Comparison of ENCODE assay signal across 7 mouse cellular contexts in the genomic region with DNA sequence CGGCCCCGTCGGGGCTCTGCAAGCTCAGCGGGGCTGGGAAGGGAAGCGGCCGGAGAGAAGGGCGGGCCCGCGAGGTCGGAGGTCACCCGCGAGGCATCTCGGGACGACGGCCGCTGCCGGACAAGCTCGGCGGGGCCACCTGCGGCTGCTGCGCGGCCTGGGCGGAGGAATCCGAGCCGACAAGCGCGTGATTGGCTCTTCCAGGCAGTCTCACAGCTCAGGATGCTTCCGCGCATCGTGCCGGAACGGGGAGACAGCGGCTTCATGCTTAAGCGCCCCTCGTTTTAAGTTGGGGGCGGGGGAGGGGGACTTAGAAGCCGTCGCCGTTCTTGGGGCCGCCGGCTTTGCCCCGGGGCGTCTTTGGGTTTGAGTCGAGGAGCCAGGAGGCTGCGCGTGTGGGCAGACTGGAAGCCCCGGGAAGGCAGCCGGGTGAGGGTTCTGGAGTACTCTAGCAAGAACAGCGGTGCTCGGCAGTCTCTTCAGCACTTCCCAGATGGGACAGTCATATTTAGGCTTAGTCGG. TPM values are rescaled to one million over a fixed set of nuclear protein-coding genes. Genes with fewer than 3 reads are reported as not detected.
DNase-seq lines count a peak whose midpoint lies in the region; ATAC-seq and TF ChIP-seq lines count a peak whose summit lies in the region.

No protein-coding gene starts in this region.

- 0% methylated on average over 51 of the region's 51 CpGs for WGBS in embryonic facial prominence, embryonic 12.5 days
- under 1% methylated on average over 51 of the region's 51 CpGs for WGBS in kidney, adult 2 months
- under 1% methylated on average over 51 of the region's 51 CpGs for WGBS in limb, embryonic 13.5 days
- under 1% methylated on average over 45 of the region's 51 CpGs for WGBS in midbrain, embryonic 16.5 days

- no peaks in the 10 kb centered on the region for H3K9me3 ChIP-seq in embryonic facial prominence, embryonic 12.5 days
- no peaks in the 10 kb centered on the region for H3K9me3 ChIP-seq in limb, embryonic 13.5 days
- no peaks in the 10 kb centered on the region for H3K9me3 ChIP-seq in midbrain, embryonic 16.5 days (replicated peaks; ENCODE audit: control insufficient read depth, low read length, poor library complexity, severe bottlenecking)

- peak overlapping the region; percentile 99 for H3K27ac ChIP-seq in embryonic facial prominence, embryonic 12.5 days
- H3K27ac ChIP-seq in kidney, adult 2 months (ENCODE audit: insufficient read depth, low read depth, low read length) = peak overlapping the region; percentile 82
- H3K27ac ChIP-seq in limb, embryonic 13.5 days = peak overlapping the region; percentile 100
- H3K27ac ChIP-seq in midbrain, embryonic 16.5 days (ENCODE audit: low read length) = peak overlapping the region; percentile 100

- no peaks in the 10 kb centered on the region for H3K27me3 ChIP-seq in embryonic facial prominence, embryonic 12.5 days
- no peaks in the 10 kb centered on the region for H3K27me3 ChIP-seq in kidney, adult 2 months (replicated peaks; ENCODE audit: control insufficient read depth, insufficient read depth, low read length)
- H3K27me3 ChIP-seq in limb, embryonic 13.5 days = no peaks in the 10 kb centered on the region
- H3K27me3 ChIP-seq in midbrain, embryonic 16.5 days (ENCODE audit: control insufficient read depth, insufficient read depth, low read depth, low read length) = no peaks in the 10 kb centered on the region

- peak; percentile 70 for TF ChIP-seq POLR2A in kidney, adult 2 months (IDR thresholded peaks at IDR 0.05; ENCODE audit: low read depth, low read length)

- DNase-seq in adrenal gland, postnatal 25 days = peak; percentile 96
- peak; percentile 92 to 98 for DNase-seq in heart, adult 18-20 months
- DNase-seq in kidney, adult 2 months = peak; percentile 98
- DNase-seq in spleen, postnatal 10 days (ENCODE audit: low spot score in 2 of 2) = peak; percentile 90 to 94

- peak overlapping the region; percentile 94 for H3K9ac ChIP-seq in embryonic facial prominence, embryonic 12.5 days
- peak overlapping the region; percentile 100 for H3K9ac ChIP-seq in limb, embryonic 13.5 days
- peak overlapping the region; percentile 99 for H3K9ac ChIP-seq in midbrain, embryonic 16.5 days (ENCODE audit: low read depth, low read length)

- H3K4me3 ChIP-seq in embryonic facial prominence, embryonic 12.5 days = peak overlapping the region; percentile 93
- H3K4me3 ChIP-seq in kidney, adult 2 months (ENCODE audit: insufficient read depth, low read depth, low read length) = peak overlapping the region; percentile 78
- H3K4me3 ChIP-seq in limb, embryonic 13.5 days = peak overlapping the region; percentile 99
- H3K4me3 ChIP-seq in midbrain, embryonic 16.5 days (ENCODE audit: low read depth, low read length) = peak overlapping the region; percentile 100

- peak; percentile 80; the same call in 1 of the 2 replicates for ATAC-seq in embryonic facial prominence, embryonic 12.5 days (ENCODE audit: insufficient number of reproducible peaks, insufficient read depth, low FRiP score, low TSS enrichment)
- peak; percentile 83 for ATAC-seq in limb, embryonic 13.5 days (ENCODE audit: low FRiP score, low read depth)
- ATAC-seq in midbrain, embryonic 16.5 days = peak; percentile 90

- H3K36me3 ChIP-seq in embryonic facial prominence, embryonic 12.5 days = peaks cover 6% of the 10 kb centered on the region; the same call in 1 of the 2 replicates
- H3K36me3 ChIP-seq in kidney, adult 2 months (ENCODE audit: control insufficient read depth, insufficient read depth, low read length) = no peaks in the 10 kb centered on the region
- peaks cover 6% of the 10 kb centered on the region for H3K36me3 ChIP-seq in limb, embryonic 13.5 days
- no peaks in the 10 kb centered on the region for H3K36me3 ChIP-seq in midbrain, embryonic 16.5 days (ENCODE audit: control insufficient read depth, insufficient read depth, low read length)

- peaks cover 6% of the 10 kb centered on the region; the same call in 1 of the 2 replicates for H3K4me1 ChIP-seq in embryonic facial prominence, embryonic 12.5 days
- H3K4me1 ChIP-seq in kidney, adult 2 months (ENCODE audit: control insufficient read depth, insufficient read depth, low read length) = peaks cover 6% of the 10 kb centered on the region; the same call in 1 of the 2 replicates
- peaks cover 22% of the 10 kb centered on the region for H3K4me1 ChIP-seq in limb, embryonic 13.5 days
- H3K4me1 ChIP-seq in midbrain, embryonic 16.5 days (ENCODE audit: control insufficient read depth, insufficient read depth, low read length) = peaks cover 20% of the 10 kb centered on the region

- H3K4me2 ChIP-seq in embryonic facial prominence, embryonic 12.5 days (replicated peaks) = peak overlapping the region; percentile 82
- H3K4me2 ChIP-seq in limb, embryonic 13.5 days (replicated peaks) = peak overlapping the region; percentile 72
- peak overlapping the region; percentile 75 for H3K4me2 ChIP-seq in midbrain, embryonic 16.5 days (ENCODE audit: low read length)

- TF ChIP-seq CTCF in kidney, adult 2 months (conservative IDR thresholded peaks at IDR 0.05; ENCODE audit: insufficient read depth, insufficient read length, low read depth, low read length) = no peak

RNA-seq across cellular contexts. Expression of gene Wtap, which starts 1.4 kb away (rescaled TPM):
- total RNA-seq in adrenal gland, postnatal 25 days (2021) = 60.2 and 67.5 TPM in 2 replicates
- 141 and 146 TPM in 2 replicates for polyA plus RNA-seq in embryonic facial prominence, embryonic 12.5 days (2016; fragmentation: Nextera tagmentation; extraction: Ambion mirVana)
- 10 to 100 TPM; 30.2 to 34.1 TPM for total RNA-seq in heart, adult 18-20 months (2021)
- polyA plus RNA-seq in kidney, adult 2 months (2012; rRNA removed) = 17.3 and 23.9 TPM in 2 replicates
- polyA plus RNA-seq in limb, embryonic 13.5 days (2015; fragmentation: Nextera tagmentation; extraction: Ambion mirVana) = 173 and 180 TPM in 2 replicates
- polyA plus RNA-seq in midbrain, embryonic 16.5 days (2015; fragmentation: Nextera tagmentation; extraction: Ambion mirVana) = 133 and 136 TPM in 2 replicates

RNA-seq across cellular contexts. Expression of gene Sod2, which starts 14.1 kb away (rescaled TPM):
- total RNA-seq in adrenal gland, postnatal 25 days (2021) = 333 and 383 TPM in 2 replicates
- 83.1 and 87.8 TPM in 2 replicates for polyA plus RNA-seq in embryonic facial prominence, embryonic 12.5 days (2016; fragmentation: Nextera tagmentation; extraction: Ambion mirVana)
- total RNA-seq in heart, adult 18-20 months (2021) = 1,000 to 10,000 TPM; 1,031 to 1,107 TPM
- polyA plus RNA-seq in kidney, adult 2 months (2012; rRNA removed) = 731 and 1,146 TPM in 2 replicates
- 85.1 and 93.4 TPM in 2 replicates for polyA plus RNA-seq in limb, embryonic 13.5 days (2015; fragmentation: Nextera tagmentation; extraction: Ambion mirVana)
- 111 and 118 TPM in 2 replicates for polyA plus RNA-seq in midbrain, embryonic 16.5 days (2015; fragmentation: Nextera tagmentation; extraction: Ambion mirVana)

RNA-seq across cellular contexts. Expression of gene Acat2, which starts 32.0 kb away (rescaled TPM):
- total RNA-seq in adrenal gland, postnatal 25 days (2021) = 122 and 138 TPM in 2 replicates
- polyA plus RNA-seq in embryonic facial prominence, embryonic 12.5 days (2016; fragmentation: Nextera tagmentation; extraction: Ambion mirVana) = 280 and 284 TPM in 2 replicates
- 10 to 100 TPM in 1 of 2 experiments, 1 to 10 TPM in 1; 6.1 to 13.0 TPM for total RNA-seq in heart, adult 18-20 months (2021)
- polyA plus RNA-seq in kidney, adult 2 months (2012; rRNA removed) = 44.3 and 54.3 TPM in 2 replicates
- 207 and 209 TPM in 2 replicates for polyA plus RNA-seq in limb, embryonic 13.5 days (2015; fragmentation: Nextera tagmentation; extraction: Ambion mirVana)
- polyA plus RNA-seq in midbrain, embryonic 16.5 days (2015; fragmentation: Nextera tagmentation; extraction: Ambion mirVana) = 378 and 382 TPM in 2 replicates

RNA-seq across cellular contexts. Expression of gene Acat3, which starts 52.1 kb away (rescaled TPM):
- 2.0 and 3.1 TPM in 2 replicates for total RNA-seq in adrenal gland, postnatal 25 days (2021)
- 1.0 and 1.4 TPM in 2 replicates for polyA plus RNA-seq in embryonic facial prominence, embryonic 12.5 days (2016; fragmentation: Nextera tagmentation; extraction: Ambion mirVana)
- not detected for total RNA-seq in heart, adult 18-20 months (2021)
- polyA plus RNA-seq in kidney, adult 2 months (2012; rRNA removed) = 8.4 and 10.3 TPM in 2 replicates
- polyA plus RNA-seq in limb, embryonic 13.5 days (2015; fragmentation: Nextera tagmentation; extraction: Ambion mirVana) = 0.70 and 1.0 TPM in 2 replicates
- 0.76 and 1.4 TPM in 2 replicates for polyA plus RNA-seq in midbrain, embryonic 16.5 days (2015; fragmentation: Nextera tagmentation; extraction: Ambion mirVana)

RNA-seq across cellular contexts. Expression of gene Gpr31b, which starts 59.6 kb away (rescaled TPM):
- 0.49 TPM in 1 of 2 replicates, not detected in the other for total RNA-seq in adrenal gland, postnatal 25 days (2021)
- polyA plus RNA-seq in embryonic facial prominence, embryonic 12.5 days (2016; fragmentation: Nextera tagmentation; extraction: Ambion mirVana) = not detected in 2 replicates
- total RNA-seq in heart, adult 18-20 months (2021) = under 1 TPM in 1 of 2 experiments, not detected in 1; 0.32 TPM
- 0.11 and 0.22 TPM in 2 replicates for polyA plus RNA-seq in kidney, adult 2 months (2012; rRNA removed)
- not detected in 2 replicates for polyA plus RNA-seq in limb, embryonic 13.5 days (2015; fragmentation: Nextera tagmentation; extraction: Ambion mirVana)
- polyA plus RNA-seq in midbrain, embryonic 16.5 days (2015; fragmentation: Nextera tagmentation; extraction: Ambion mirVana) = 0.19 TPM in 1 of 2 replicates, not detected in the other

Comparison
In these comparisons a context has a peak if more than half of its experiments do, and no peak if none do; other contexts are left out.
1. Peak in every context shown above with its lines: DNase-seq, ATAC-seq, H3K4me3 ChIP-seq and H3K27ac ChIP-seq.